Mouse (Mus musculus): ENCODE data around the gene Stoml1. TPM values are rescaled to one million over a fixed set of nuclear protein-coding genes. Genes with fewer than 3 reads are reported as not detected.
"Not testable (repeated sequence)": the region's sequence is repeated elsewhere in the genome, so short reads cannot be mapped to it uniquely, and the experiment has no call there.

The Stoml1 gene
- polyA plus RNA-seq, 1 experiment from 2014 or later = 20.1 TPM

DNA sequence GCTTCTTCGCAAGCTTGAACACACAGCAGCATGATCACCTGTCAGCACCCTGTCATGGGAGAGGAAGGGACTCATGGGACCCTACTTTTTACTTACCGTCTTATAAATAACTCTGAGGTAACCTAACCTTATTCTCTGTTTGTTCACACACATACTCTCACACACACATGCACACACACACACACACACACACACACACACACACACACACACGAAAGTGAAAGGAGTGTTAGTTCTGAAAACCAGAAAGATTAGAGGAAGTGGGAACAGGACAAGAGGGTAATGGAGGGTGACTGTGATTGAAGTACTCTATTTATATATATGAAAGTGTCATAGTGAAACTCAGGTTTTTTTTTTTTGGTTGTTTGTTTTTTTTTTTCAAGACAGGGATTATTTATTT, 18.1 kb downstream of the Stoml1 start:
- no peak for DNase-seq (ENCODE audit: low spot score)
- Histone ChIP-seq H3K4me2 (ENCODE audit: low read depth, low read length) (no peak overlapping the region), H3K27ac (replicated peaks; ENCODE audit: low read depth, low read length) (no peak overlapping the region), H3K4me1 (ENCODE audit: control insufficient read depth, insufficient read depth, low read length) (peaks cover 8% of the 10 kb centered on the region), H3K9ac (replicated peaks; ENCODE audit: low read length) (no peak overlapping the region), H3K9me3 (replicated peaks; ENCODE audit: control insufficient read depth, low read length) (no peaks in the 10 kb centered on the region), H3K4me3 (ENCODE audit: low read depth, low read length) (no peak overlapping the region), H3K36me3 (replicated peaks; ENCODE audit: control insufficient read depth, insufficient read depth, low read depth, low read length) (no peaks in the 10 kb centered on the region), H3K27me3 (ENCODE audit: control insufficient read depth, insufficient read depth, low read length) (no peaks in the 10 kb centered on the region)
- ATAC-seq (replicated peaks; ENCODE audit: insufficient number of reproducible peaks, low FRiP score, low TSS enrichment, low read depth) = no peak
- 88% methylated on average over 3 of the region's 3 CpGs for WGBS

DNA sequence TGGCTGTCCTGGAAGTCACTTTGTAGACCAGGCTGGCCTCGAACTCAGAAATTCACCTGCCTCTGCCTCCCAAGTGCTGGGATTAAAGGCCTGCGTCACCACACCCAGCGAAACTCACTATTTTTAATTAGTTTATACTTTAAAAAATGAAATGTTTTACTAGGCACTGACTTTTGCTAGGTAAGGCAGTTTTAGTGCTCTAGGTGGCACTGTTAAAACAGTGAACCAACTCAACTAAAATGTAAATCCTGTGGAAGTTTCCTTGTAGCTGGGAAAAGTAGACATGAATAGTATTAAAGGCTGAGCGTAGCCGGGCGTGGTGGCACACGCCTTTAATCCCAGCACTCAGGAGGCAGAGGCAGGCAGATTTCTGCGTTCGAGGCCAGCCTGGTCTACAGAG, 18.6 kb downstream of the Stoml1 start:
- H3K4me2 ChIP-seq (ENCODE audit: low read depth, low read length); H3K27ac ChIP-seq (replicated peaks; ENCODE audit: low read depth, low read length); H3K27me3 ChIP-seq (ENCODE audit: control insufficient read depth, insufficient read depth, low read length); H3K9me3 ChIP-seq (replicated peaks; ENCODE audit: control insufficient read depth, low read length); H3K36me3 ChIP-seq (replicated peaks; ENCODE audit: control insufficient read depth, insufficient read depth, low read depth, low read length); H3K9ac ChIP-seq (replicated peaks; ENCODE audit: low read length); H3K4me1 ChIP-seq (ENCODE audit: control insufficient read depth, insufficient read depth, low read length); H3K4me3 ChIP-seq (ENCODE audit: low read depth, low read length); ATAC-seq (replicated peaks; ENCODE audit: insufficient number of reproducible peaks, low FRiP score, low TSS enrichment, low read depth); DNase-seq (ENCODE audit: low spot score): not testable (repeated sequence)
- 91% methylated on average over 9 of the region's 9 CpGs for WGBS

DNA sequence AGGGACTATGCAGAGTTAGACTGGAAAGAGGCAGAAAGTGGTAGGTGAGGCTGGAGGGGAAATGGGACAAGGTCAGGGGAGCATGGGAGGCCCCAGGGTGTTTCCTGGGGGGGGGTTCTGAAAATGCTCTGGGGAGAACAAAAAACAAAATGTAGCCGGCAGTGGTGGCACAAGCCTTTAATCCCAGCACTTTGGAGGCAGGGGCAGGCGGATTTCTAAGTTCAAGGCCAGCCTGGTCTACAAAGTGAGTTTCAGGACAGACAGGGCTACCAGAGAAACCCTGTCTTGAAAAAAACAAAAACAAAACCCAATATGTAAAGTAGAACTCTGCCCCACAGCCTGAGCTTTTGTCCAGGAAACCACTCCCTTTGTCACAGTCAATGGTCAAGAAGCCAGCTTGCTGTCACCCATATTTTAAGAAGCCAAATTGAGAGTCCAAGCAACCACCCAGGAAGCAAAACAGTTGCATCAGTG, 19.1 kb downstream of the Stoml1 start:
- peaks cover 5% of the 10 kb centered on the region for H3K4me1 ChIP-seq (ENCODE audit: control insufficient read depth, insufficient read depth, low read length)
- DNase-seq (ENCODE audit: low spot score) (no peak), ATAC-seq (replicated peaks; ENCODE audit: insufficient number of reproducible peaks, low FRiP score, low TSS enrichment, low read depth) (no peak)
- no peak overlapping the region for H3K4me2 ChIP-seq (ENCODE audit: low read depth, low read length)
- H3K4me3 ChIP-seq (ENCODE audit: low read depth, low read length) = no peak overlapping the region
- 71% methylated on average over 2 of the region's 2 CpGs for WGBS
- no peak overlapping the region for H3K9ac ChIP-seq (replicated peaks; ENCODE audit: low read length)
- H3K9me3 ChIP-seq (replicated peaks; ENCODE audit: control insufficient read depth, low read length) = no peaks in the 10 kb centered on the region
- no peaks in the 10 kb centered on the region for H3K36me3 ChIP-seq (replicated peaks; ENCODE audit: control insufficient read depth, insufficient read depth, low read depth, low read length)
- H3K27ac ChIP-seq (replicated peaks; ENCODE audit: low read depth, low read length) = no peak overlapping the region
- H3K27me3 ChIP-seq (ENCODE audit: control insufficient read depth, insufficient read depth, low read length) = no peaks in the 10 kb centered on the region

DNA sequence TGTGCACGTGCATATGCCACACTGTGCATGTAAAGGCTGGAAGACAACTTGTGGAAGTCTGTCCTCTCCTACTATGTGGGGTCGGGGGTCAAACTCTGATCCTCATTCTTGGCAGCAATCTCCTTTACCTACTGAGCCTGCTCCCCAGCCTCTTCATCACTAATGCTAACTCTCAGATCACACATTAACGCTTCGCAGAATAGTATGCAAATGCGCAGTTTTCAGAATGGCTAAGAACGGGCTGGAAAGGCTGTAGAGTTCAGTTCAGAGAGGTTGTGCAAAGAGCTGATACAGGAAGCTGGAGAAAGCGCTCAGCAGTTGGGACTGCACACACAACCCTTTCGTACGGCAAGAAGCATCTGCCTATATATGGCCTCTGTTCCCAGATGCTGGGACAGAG, 19.9 kb downstream of the Stoml1 start:
- no peaks in the 10 kb centered on the region for H3K27me3 ChIP-seq (ENCODE audit: control insufficient read depth, insufficient read depth, low read length)
- no peak overlapping the region for H3K4me3 ChIP-seq (ENCODE audit: low read depth, low read length)
- DNase-seq (ENCODE audit: low spot score) (no peak), ATAC-seq (replicated peaks; ENCODE audit: insufficient number of reproducible peaks, low FRiP score, low TSS enrichment, low read depth) (no peak)
- no peak overlapping the region for H3K9ac ChIP-seq (replicated peaks; ENCODE audit: low read length)
- no peak overlapping the region for H3K4me2 ChIP-seq (ENCODE audit: low read depth, low read length)
- peaks cover 5% of the 10 kb centered on the region for H3K4me1 ChIP-seq (ENCODE audit: control insufficient read depth, insufficient read depth, low read length)
- WGBS = 76% methylated on average over 9 of the region's 9 CpGs
- H3K36me3 ChIP-seq (replicated peaks; ENCODE audit: control insufficient read depth, insufficient read depth, low read depth, low read length) = no peaks in the 10 kb centered on the region
- no peak overlapping the region for H3K27ac ChIP-seq (replicated peaks; ENCODE audit: low read depth, low read length)
- H3K9me3 ChIP-seq (replicated peaks; ENCODE audit: control insufficient read depth, low read length) = no peaks in the 10 kb centered on the region

DNA sequence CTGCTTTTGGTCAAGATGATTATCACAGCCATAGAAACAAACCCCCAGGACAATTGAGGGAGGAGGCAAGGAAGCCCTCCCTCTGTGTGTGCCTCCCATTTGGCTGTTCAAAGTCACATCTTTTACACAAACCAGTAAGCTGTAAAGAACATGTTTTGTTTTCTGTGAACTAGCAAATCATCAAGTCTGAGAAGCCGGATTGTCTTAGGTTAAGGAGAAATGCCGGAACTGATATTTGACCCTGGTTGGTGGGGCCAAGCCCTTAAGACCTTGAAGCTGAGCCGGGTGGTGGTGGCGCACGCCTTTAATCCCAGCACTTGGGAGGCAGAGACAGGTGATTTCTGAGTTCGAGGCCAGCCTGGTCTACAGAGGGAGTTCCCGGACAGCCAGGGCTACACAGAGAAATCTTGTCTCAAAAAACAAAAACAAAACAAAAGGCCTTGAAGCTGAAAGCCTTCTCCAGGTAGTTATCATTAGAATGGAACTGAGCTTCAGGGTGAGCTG, 21.2 kb downstream of the Stoml1 start:
- H3K9me3 ChIP-seq (replicated peaks; ENCODE audit: control insufficient read depth, low read length) = no peaks in the 10 kb centered on the region
- 0 out of 2 replicates have a peak overlapping the region, but pooled peaks have one; percentile 32 for H3K27ac ChIP-seq (replicated peaks; ENCODE audit: low read depth, low read length)
- no peak for DNase-seq (ENCODE audit: low spot score)
- no peak overlapping the region for H3K4me3 ChIP-seq (ENCODE audit: low read depth, low read length)
- no peaks in the 10 kb centered on the region for H3K36me3 ChIP-seq (replicated peaks; ENCODE audit: control insufficient read depth, insufficient read depth, low read depth, low read length)
- no peak overlapping the region for H3K4me2 ChIP-seq (ENCODE audit: low read depth, low read length)
- H3K9ac ChIP-seq (replicated peaks; ENCODE audit: low read length) = no peak overlapping the region
- 73% methylated on average over 7 of the region's 7 CpGs for WGBS
- H3K4me1 ChIP-seq (ENCODE audit: control insufficient read depth, insufficient read depth, low read length) = peaks cover 5% of the 10 kb centered on the region
- ATAC-seq (replicated peaks; ENCODE audit: insufficient number of reproducible peaks, low FRiP score, low TSS enrichment, low read depth) = no peak
- H3K27me3 ChIP-seq (ENCODE audit: control insufficient read depth, insufficient read depth, low read length) = no peaks in the 10 kb centered on the region

DNA sequence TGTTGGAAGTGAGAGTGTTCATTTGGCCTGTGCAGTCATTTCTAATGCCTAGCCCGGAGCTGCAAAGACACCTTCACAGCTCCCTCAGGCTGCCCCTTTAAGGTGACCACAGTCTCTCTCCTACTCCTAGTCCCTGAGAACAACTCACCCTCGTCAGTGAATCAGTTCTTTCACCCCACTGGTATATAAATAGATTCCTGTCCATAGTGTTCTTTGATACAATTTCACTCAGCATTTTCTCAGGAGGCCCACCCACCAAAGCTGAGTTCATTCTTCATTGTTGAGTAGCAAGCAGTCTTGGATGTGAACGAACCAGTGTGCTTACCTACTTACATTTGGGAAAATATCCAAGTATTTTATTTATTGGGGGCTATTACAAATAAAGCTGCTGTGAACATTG, 21.7 kb downstream of the Stoml1 start:
- Histone ChIP-seq H3K4me1 (ENCODE audit: control insufficient read depth, insufficient read depth, low read length) (peaks cover 5% of the 10 kb centered on the region), H3K36me3 (replicated peaks; ENCODE audit: control insufficient read depth, insufficient read depth, low read depth, low read length) (no peaks in the 10 kb centered on the region), H3K27me3 (ENCODE audit: control insufficient read depth, insufficient read depth, low read length) (no peaks in the 10 kb centered on the region), H3K4me2 (ENCODE audit: low read depth, low read length) (no peak overlapping the region), H3K4me3 (ENCODE audit: low read depth, low read length) (no peak overlapping the region), H3K9ac (replicated peaks; ENCODE audit: low read length) (no peak overlapping the region), H3K9me3 (replicated peaks; ENCODE audit: control insufficient read depth, low read length) (no peaks in the 10 kb centered on the region), H3K27ac (replicated peaks; ENCODE audit: low read depth, low read length) (0 out of 2 replicates have a peak overlapping the region, but pooled peaks have one; percentile 32)
- no peak for DNase-seq (ENCODE audit: low spot score)
- 45% methylated on average over 3 of the region's 3 CpGs for WGBS
- no peak for ATAC-seq (replicated peaks; ENCODE audit: insufficient number of reproducible peaks, low FRiP score, low TSS enrichment, low read depth)

DNA sequence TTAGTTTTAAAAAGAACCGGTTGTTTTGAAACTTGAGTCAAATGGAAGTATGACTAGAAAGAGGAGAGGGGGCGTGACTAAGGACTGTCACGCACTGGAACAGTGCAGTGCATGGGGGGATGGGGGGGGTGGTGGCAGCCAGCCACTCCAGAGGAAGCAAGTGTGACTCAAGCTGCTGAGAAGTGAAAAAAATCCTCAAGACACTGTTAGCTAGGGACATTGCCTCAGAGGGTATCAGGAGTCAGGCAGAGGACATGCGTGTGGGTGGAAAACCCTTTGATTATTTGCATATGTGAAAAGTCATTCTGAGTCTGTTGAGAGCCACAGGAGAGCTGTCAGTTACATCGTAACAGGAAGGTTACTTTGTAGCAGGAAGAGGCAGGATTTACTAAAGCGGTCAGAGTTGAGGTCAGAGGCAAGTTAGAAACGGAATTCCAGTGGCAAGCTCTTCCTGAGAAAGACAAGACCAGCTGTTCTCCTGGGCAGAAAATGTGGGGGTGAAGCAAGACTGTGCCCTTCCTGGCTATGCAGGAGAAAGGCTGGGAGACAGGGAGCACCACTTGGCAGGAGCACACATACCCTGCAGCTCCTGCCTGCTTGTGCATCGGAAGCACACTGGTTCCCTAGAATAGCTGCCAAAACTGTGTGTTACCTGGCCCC, 22.3 kb downstream of the Stoml1 start:
- 22% methylated on average over 8 of the region's 8 CpGs for WGBS
- peaks cover 5% of the 10 kb centered on the region for H3K4me1 ChIP-seq (ENCODE audit: control insufficient read depth, insufficient read depth, low read length)
- no peaks in the 10 kb centered on the region for H3K9me3 ChIP-seq (replicated peaks; ENCODE audit: control insufficient read depth, low read length)
- H3K4me3 ChIP-seq (ENCODE audit: low read depth, low read length) = no peak overlapping the region
- H3K36me3 ChIP-seq (replicated peaks; ENCODE audit: control insufficient read depth, insufficient read depth, low read depth, low read length) = no peaks in the 10 kb centered on the region
- peak overlapping the region; percentile 28 for H3K9ac ChIP-seq (replicated peaks; ENCODE audit: low read length)
- no peak overlapping the region for H3K4me2 ChIP-seq (ENCODE audit: low read depth, low read length)
- H3K27me3 ChIP-seq (ENCODE audit: control insufficient read depth, insufficient read depth, low read length) = no peaks in the 10 kb centered on the region
- DNase-seq (ENCODE audit: low spot score) (peak; percentile 58), ATAC-seq (replicated peaks; ENCODE audit: insufficient number of reproducible peaks, low FRiP score, low TSS enrichment, low read depth) (no peak)
- H3K27ac ChIP-seq (replicated peaks; ENCODE audit: low read depth, low read length) = peak overlapping the region; percentile 56

DNA sequence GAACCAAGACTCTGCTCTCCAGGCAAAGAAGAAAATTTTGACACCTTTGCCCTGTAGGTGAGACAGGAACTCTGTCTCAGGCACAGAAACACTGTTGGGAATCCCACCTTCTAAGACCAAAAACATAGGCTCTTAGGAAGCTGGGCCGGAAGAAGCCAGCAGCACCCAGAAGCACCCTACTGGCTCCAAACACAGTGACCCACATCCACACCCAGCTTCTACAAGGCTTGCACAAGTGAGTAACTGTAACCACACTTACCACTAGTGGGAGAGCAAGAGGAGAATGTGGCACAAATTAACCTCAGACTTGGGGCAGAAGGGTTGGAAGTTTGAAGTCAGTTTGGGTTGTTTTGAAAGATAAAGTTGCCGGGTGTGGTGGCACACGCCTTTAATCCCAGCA, 22.8 kb downstream of the Stoml1 start:
- ATAC-seq (replicated peaks; ENCODE audit: insufficient number of reproducible peaks, low FRiP score, low TSS enrichment, low read depth) (no peak), DNase-seq (ENCODE audit: low spot score) (no peak)
- Histone ChIP-seq H3K9me3 (replicated peaks; ENCODE audit: control insufficient read depth, low read length) (no peaks in the 10 kb centered on the region), H3K4me2 (ENCODE audit: low read depth, low read length) (no peak overlapping the region), H3K36me3 (replicated peaks; ENCODE audit: control insufficient read depth, insufficient read depth, low read depth, low read length) (no peaks in the 10 kb centered on the region), H3K9ac (replicated peaks; ENCODE audit: low read length) (peak overlapping the region; percentile 28), H3K27ac (replicated peaks; ENCODE audit: low read depth, low read length) (peak overlapping the region; percentile 56), H3K27me3 (ENCODE audit: control insufficient read depth, insufficient read depth, low read length) (no peaks in the 10 kb centered on the region), H3K4me3 (ENCODE audit: low read depth, low read length) (no peak overlapping the region), H3K4me1 (ENCODE audit: control insufficient read depth, insufficient read depth, low read length) (peaks cover 5% of the 10 kb centered on the region)
- 66% methylated on average over 3 of the region's 3 CpGs for WGBS
